Mouse (Mus musculus): ENCODE data around the gene Gm5108. TPM values are rescaled to one million over a fixed set of nuclear protein-coding genes. Genes with fewer than 3 reads are reported as not detected.
A peak's percentile ranks its signal among the peaks of the same experiment; 100 is the strongest.

Gm5108 gene
- total RNA-seq, 2 experiments from 2014 or later, result not detected

DNA sequence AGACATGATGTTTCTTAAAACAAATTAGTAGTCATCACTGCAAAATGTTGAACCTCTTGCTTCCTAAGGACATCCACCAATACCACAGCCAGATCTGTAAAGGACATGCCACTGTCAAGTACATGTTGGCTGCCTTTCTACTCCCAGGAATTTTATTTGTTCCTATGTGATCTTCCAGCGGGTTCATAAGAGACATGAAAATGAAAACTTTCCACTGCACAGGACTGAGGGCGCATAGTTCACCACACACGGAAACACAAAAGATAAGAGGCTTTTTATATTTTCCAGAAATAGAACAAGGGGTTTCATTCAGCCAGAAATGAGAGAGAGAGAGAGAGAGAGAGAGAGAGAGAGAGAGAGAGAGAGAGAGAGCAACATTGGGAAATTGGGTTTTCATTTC, 70.1 kb downstream of the Gm5108 start:
- DNase-seq (ENCODE audit: low spot score in 2 of 2), result no peak
- intact Hi-C loops (cut with DNase I), result no loop called here

GRCm38 (mm10) chr5:68012618-68013017, 71.1 kb downstream of the Gm5108 start:
- DNase-seq (ENCODE audit: low spot score in 2 of 2), result peak; percentile 75 to 81
- intact Hi-C loops (cut with DNase I), result loop anchor here (1.0 to 2.0 kb wide), 2 partner anchors 166 to 256 kb away; partner anchors contain the start of gene Atp8a1

DNA sequence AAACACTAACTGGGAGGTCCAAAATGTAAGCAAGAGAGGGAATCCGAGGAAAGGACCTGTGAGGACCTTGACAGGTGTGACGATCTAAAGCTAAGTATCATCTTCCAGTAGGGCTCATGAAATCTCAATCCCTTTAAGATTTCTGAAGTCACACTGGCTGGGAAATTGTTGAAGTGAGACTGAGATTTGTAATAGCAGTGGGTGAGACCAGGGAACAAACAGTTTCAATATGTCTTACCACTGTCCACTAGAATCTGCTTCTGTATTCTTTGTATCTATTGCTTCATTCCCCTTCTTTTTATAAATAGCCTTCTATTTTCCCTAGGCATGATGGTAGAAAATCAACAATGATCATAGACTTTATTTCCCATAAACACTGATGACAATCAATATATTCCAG, 79.4 kb downstream of the Gm5108 start:
- intact Hi-C loops (cut with DNase I), result no loop called here
- DNase-seq (ENCODE audit: low spot score in 2 of 2), result no peak

Other genes with a start within 250 kb of the Gm5108 start
- gene Atp8a1, start 94.2 kb upstream of the Gm5108 start, total RNA-seq (2021), result 100 to 1,000 TPM; 158 to 197 TPM
- gene Gm21905, start 4.8 kb downstream of the Gm5108 start, total RNA-seq (2021), result not detected
- not detected for gene Grxcr1, start 90.2 kb downstream of the Gm5108 start, total RNA-seq (2021)

Measured in left cerebral cortex, postnatal 36 days (tissue).